Mouse (Mus musculus) heart, adult 11 months (tissue): ENCODE results near the gene Rasip1.

Source experiments
- DNase-seq: peaks from one replicate; pipeline ENCODE4 v3.0.0; 2022

Rasip1 gene

GRCm38 (mm10) chr7:45624718-45625117 lies 2.6 kb upstream of the Rasip1 start:
- peak; percentile 84 for DNase-seq

GRCm38 (mm10) chr7:45625481-45625880 lies 1.8 kb upstream of the Rasip1 start:
- peak; percentile 91 for DNase-seq

GRCm38 (mm10) chr7:45626571-45627076 lies 664 bp upstream of the Rasip1 start:
- peak; percentile 94 for DNase-seq

GRCm38 (mm10) chr7:45628364-45629294 lies 1.3 kb downstream of the Rasip1 start:
- DNase-seq = peak; percentile 99

- DNase-seq = peak; percentile 94
Measured at GRCm38 (mm10) chr7:45630064-45630907, 3.0 kb downstream of the Rasip1 start.

- peak; percentile 93 for DNase-seq
Measured at GRCm38 (mm10) chr7:45632499-45632898, 5.2 kb downstream of the Rasip1 start.

GRCm38 (mm10) chr7:45634946-45635681 lies 7.8 kb downstream of the Rasip1 start:
- DNase-seq = peak; percentile 97

GRCm38 (mm10) chr7:45635711-45636688 lies 8.7 kb downstream of the Rasip1 start:
- DNase-seq = peak; percentile 96

- peak; percentile 92 for DNase-seq
Measured at GRCm38 (mm10) chr7:45637710-45638109, 10.4 kb downstream of the Rasip1 start.

GRCm38 (mm10) chr7:45638623-45639401 lies 11.5 kb downstream of the Rasip1 start:
- DNase-seq = peak; percentile 99

- DNase-seq = peak; percentile 96
Measured at GRCm38 (mm10) chr7:45639561-45640027, 12.3 kb downstream of the Rasip1 start, which contains the start of gene Mamstr. Gene Mamstr, plus strand, starts transcription at chr7:45639977.

- peak; percentile 97 for DNase-seq
Measured at GRCm38 (mm10) chr7:45640191-45640957, 13.1 kb downstream of the Rasip1 start.

GRCm38 (mm10) chr7:45641391-45642040 lies 14.2 kb downstream of the Rasip1 start:
- peak; percentile 98 for DNase-seq

- DNase-seq = no peak
Measured at GRCm38 (mm10) chr7:45642083-45642482, 14.8 kb downstream of the Rasip1 start.

GRCm38 (mm10) chr7:45642503-45643255 lies 15.4 kb downstream of the Rasip1 start:
- no peak for DNase-seq

GRCm38 (mm10) chr7:45643441-45644178 lies 16.3 kb downstream of the Rasip1 start:
- DNase-seq = peak; percentile 99

- peak; percentile 95 for DNase-seq
Measured at GRCm38 (mm10) chr7:45644183-45644582, 16.9 kb downstream of the Rasip1 start.
